Mouse (Mus musculus) lung, embryonic 14.5 days (tissue): ENCODE data around the gene Zbtb20. TPM values are rescaled to one million over a fixed set of nuclear protein-coding genes. Genes with fewer than 3 reads are reported as not detected.

Experiments
- ATAC-seq: fragments of 200-750 bp; cut with Nextera tagmentation; 2 replicates; pipeline ENCODE4 v1.8.0; 2017; ENCODE audit warnings: mild to moderate bottlenecking, moderate TSS enrichment, moderate library complexity; ENCODE audit not compliant: insufficient read depth
- DNase-seq: peaks from one replicate; pipeline ENCODE4 v3.0.0-alpha.2; 2015
- H3K27ac ChIP-seq: fragments of 300-500 bp; sonication (generic); 2 replicates; pipeline ENCODE4 v1.5.1; 2014; ENCODE audit warnings: low read depth, mild to moderate bottlenecking, moderate library complexity
- H3K27me3 ChIP-seq: fragments of 300-500 bp; sonication (generic); 2 replicates; pipeline ENCODE4 v1.6.1; 2014; ENCODE audit warnings: low read length, control low read depth; ENCODE audit not compliant: insufficient read depth
- H3K36me3 ChIP-seq: fragments of 300-500 bp; sonication (generic); 2 replicates; pipeline ENCODE4 v1.6.1; 2014; ENCODE audit warnings: control low read depth; ENCODE audit not compliant: insufficient read depth
- H3K4me1 ChIP-seq: fragments of 300-500 bp; sonication (generic); 2 replicates; pipeline ENCODE4 v1.6.1; 2014; ENCODE audit warnings: antibody characterized with exemption, control low read depth; ENCODE audit not compliant: insufficient read depth
- H3K4me2 ChIP-seq: fragments of 300-500 bp; sonication (generic); 2 replicates; pipeline ENCODE4 v1.6.1; 2014; ENCODE audit warnings: mild to moderate bottlenecking
- H3K4me3 ChIP-seq: fragments of 300-500 bp; sonication (generic); 2 replicates; pipeline ENCODE4 v1.5.1; 2014; ENCODE audit warnings: low read depth, low read length
- H3K9ac ChIP-seq: fragments of 300-500 bp; sonication (generic); 2 replicates; pipeline ENCODE4 v1.6.1; 2014
- H3K9me3 ChIP-seq: fragments of 300-500 bp; sonication (generic); 2 replicates; pipeline ENCODE4 v1.6.1; 2016; ENCODE audit warnings: low read depth, low read length, control low read depth
- CTCF ChIP-seq: IDR thresholded peaks from 2 replicates; pipeline ENCODE4 v1.5.1; 2016; ENCODE audit warnings: antibody characterized with exemption, low read depth
- WGBS: fragments of 180-500 bp; shearing (Covaris S2); extraction: QIAGEN DNeasy Blood & Tissue Kit; methylation state at CpG from one replicate; pipeline ENCODE4 v1.1.7; 2014; 5-methylcytosine and 5-hydroxymethylcytosine counted together
- polyA plus RNA-seq: library from polyadenylated mRNA; unstranded; fragments of >200 nt; fragmentation: Nextera tagmentation; extraction: Ambion mirVana; gene quantifications from 2 replicates; pipeline ENCODE4 v1.2.1, GENCODE M21; 2014

Gene Zbtb20
- polyA plus RNA-seq, 1 experiment from 2014 or later: 17.6 TPM

GRCm38 (mm10) chr16:43495175-43495818 is 619.6 kb downstream of the Zbtb20 start:
- no peak for ATAC-seq
- 72% methylated on average over 9 of the region's 9 CpGs for WGBS

GRCm38 (mm10) chr16:43497093-43497492 is 621.4 kb downstream of the Zbtb20 start:
- no peak overlapping the region for H3K9ac ChIP-seq
- H3K27ac ChIP-seq: no peak overlapping the region
- DNase-seq: no peak
- 49% methylated on average over 2 of the region's 2 CpGs for WGBS
- no peak overlapping the region for H3K4me2 ChIP-seq
- H3K4me1 ChIP-seq: no peaks in the 10 kb centered on the region
- ATAC-seq: no peak
- H3K4me3 ChIP-seq: no peak overlapping the region
- no peak for TF ChIP-seq CTCF
- no peaks in the 10 kb centered on the region for H3K27me3 ChIP-seq
- no peaks in the 10 kb centered on the region for H3K36me3 ChIP-seq
- no peaks in the 10 kb centered on the region for H3K9me3 ChIP-seq

More at GRCm38 (mm10) chr16:43495175-43495818, 619.6 kb downstream of the Zbtb20 start:
- no peak for DNase-seq
- Histone ChIP-seq H3K4me2 (no peak overlapping the region), H3K27me3 (no peaks in the 10 kb centered on the region), H3K36me3 (no peaks in the 10 kb centered on the region), H3K4me1 (no peaks in the 10 kb centered on the region), H3K27ac (no peak overlapping the region), H3K9me3 (no peaks in the 10 kb centered on the region), H3K4me3 (no peak overlapping the region), H3K9ac (no peak overlapping the region)
- no peak for TF ChIP-seq CTCF

GRCm38 (mm10) chr16:43500132-43500853 is 624.6 kb downstream of the Zbtb20 start:
- no peak for DNase-seq
- H3K36me3 ChIP-seq: no peaks in the 10 kb centered on the region
- 74% methylated on average over 8 of the region's 8 CpGs for WGBS
- H3K27me3 ChIP-seq: no peaks in the 10 kb centered on the region
- no peaks in the 10 kb centered on the region for H3K4me1 ChIP-seq
- TF ChIP-seq CTCF: 0 out of 2 replicates have a peak, but pooled peaks have one; percentile 15
- ATAC-seq: no peak
- no peak overlapping the region for H3K27ac ChIP-seq
- H3K9me3 ChIP-seq: no peaks in the 10 kb centered on the region
- no peak overlapping the region for H3K4me3 ChIP-seq
- no peak overlapping the region for H3K4me2 ChIP-seq
- H3K9ac ChIP-seq: no peak overlapping the region

GRCm38 (mm10) chr16:43501284-43501683 is 625.6 kb downstream of the Zbtb20 start:
- H3K36me3 ChIP-seq: no peaks in the 10 kb centered on the region
- no peak overlapping the region for H3K9ac ChIP-seq
- H3K4me2 ChIP-seq: no peak overlapping the region
- DNase-seq: no peak
- TF ChIP-seq CTCF: no peak
- H3K4me3 ChIP-seq: no peak overlapping the region
- WGBS: 61% methylated on average over 4 of the region's 4 CpGs
- no peaks in the 10 kb centered on the region for H3K27me3 ChIP-seq
- H3K9me3 ChIP-seq: no peaks in the 10 kb centered on the region
- H3K27ac ChIP-seq: no peak overlapping the region
- no peaks in the 10 kb centered on the region for H3K4me1 ChIP-seq
- ATAC-seq: no peak

GRCm38 (mm10) chr16:43502339-43503009 is 626.8 kb downstream of the Zbtb20 start:
- peak overlapping the region; percentile 34; the same call in 1 of the 2 replicates for H3K4me3 ChIP-seq
- H3K4me2 ChIP-seq: peak overlapping the region; percentile 67
- no peak for ATAC-seq
- no peaks in the 10 kb centered on the region for H3K4me1 ChIP-seq
- H3K9me3 ChIP-seq: no peaks in the 10 kb centered on the region
- H3K27me3 ChIP-seq: no peaks in the 10 kb centered on the region
- 35% methylated on average over 12 of the region's 12 CpGs for whole genome bisulfite sequencing
- no peak for TF ChIP-seq CTCF
- DNase-seq: no peak
- no peak overlapping the region for H3K27ac ChIP-seq
- no peak overlapping the region for H3K9ac ChIP-seq
- no peaks in the 10 kb centered on the region for H3K36me3 ChIP-seq

- Histone ChIP-seq H3K4me1 (no peaks in the 10 kb centered on the region), H3K4me3 (peak overlapping the region; percentile 34), H3K9ac (peak overlapping the region; percentile 46), H3K9me3 (no peaks in the 10 kb centered on the region), H3K4me2 (peak overlapping the region; percentile 67), H3K27me3 (no peaks in the 10 kb centered on the region), H3K36me3 (no peaks in the 10 kb centered on the region), H3K27ac (no peak overlapping the region; the same call in 1 of the 2 replicates)
- TF ChIP-seq CTCF: no peak
- WGBS: 4% methylated on average over 13 of the region's 13 CpGs
- ATAC-seq (no peak), DNase-seq (no peak)
Measured at GRCm38 (mm10) chr16:43503010-43503635, 627.4 kb downstream of the Zbtb20 start.
